Mouse (Mus musculus) right cerebral cortex, postnatal 10 days (tissue): ENCODE results near the gene Mtmr14.
A peak's percentile ranks its signal among the peaks of the same experiment; 100 is the strongest.

Experiments
- DNase-seq, 2 experiments: peaks; one replicate each; pipeline ENCODE4 v3.0.0; 2021; ENCODE audit warnings: low spot score in 2 of 2

The Mtmr14 gene

GRCm38 (mm10) chr6:113237542-113238270 lies at the start of gene Mtmr14:
Gene Mtmr14, plus strand, starts transcription at chr6:113237843.
- peak; percentile 99 for DNase-seq

GRCm38 (mm10) chr6:113193765-113194460 lies 43.7 kb upstream of the Mtmr14 start:
- peak; percentile 66 to 69 for DNase-seq

GRCm38 (mm10) chr6:113194517-113194840 lies 43.2 kb upstream of the Mtmr14 start:
- DNase-seq = no peak

- peak; percentile 69 to 80 for DNase-seq
Measured at GRCm38 (mm10) chr6:113194841-113195595, 42.6 kb upstream of the Mtmr14 start, which contains the start of gene Lhfpl4. Gene Lhfpl4, minus strand, starts transcription at chr6:113195384.

GRCm38 (mm10) chr6:113195596-113195992 lies 42.0 kb upstream of the Mtmr14 start:
- peak; percentile 41 to 56 for DNase-seq

GRCm38 (mm10) chr6:113216280-113216679 lies 21.4 kb upstream of the Mtmr14 start:
- DNase-seq = no peak

GRCm38 (mm10) chr6:113225798-113226197 lies 11.8 kb upstream of the Mtmr14 start:
- DNase-seq = no peak

- no peak for DNase-seq
Measured at GRCm38 (mm10) chr6:113226705-113227104, 10.9 kb upstream of the Mtmr14 start.

- no peak for DNase-seq
Measured at GRCm38 (mm10) chr6:113235141-113235540, 2.5 kb upstream of the Mtmr14 start.

GRCm38 (mm10) chr6:113238442-113238841 lies 799 bp downstream of the Mtmr14 start:
- no peak for DNase-seq

GRCm38 (mm10) chr6:113242753-113243152 lies 5.1 kb downstream of the Mtmr14 start:
- DNase-seq = no peak

- no peak for DNase-seq
Measured at GRCm38 (mm10) chr6:113245585-113245984, 7.9 kb downstream of the Mtmr14 start.

- no peak for DNase-seq
Measured at GRCm38 (mm10) chr6:113250786-113251185, 13.1 kb downstream of the Mtmr14 start.

- no peak for DNase-seq
Measured at GRCm38 (mm10) chr6:113251921-113252320, 14.3 kb downstream of the Mtmr14 start.

- no peak for DNase-seq
Measured at GRCm38 (mm10) chr6:113254899-113255298, 17.3 kb downstream of the Mtmr14 start.

GRCm38 (mm10) chr6:113261174-113261858 lies 23.7 kb downstream of the Mtmr14 start:
- DNase-seq = no peak

- DNase-seq = no peak
Measured at GRCm38 (mm10) chr6:113263531-113263930, 25.9 kb downstream of the Mtmr14 start.

GRCm38 (mm10) chr6:113264429-113264828 lies 26.8 kb downstream of the Mtmr14 start:
- DNase-seq = no peak

GRCm38 (mm10) chr6:113266996-113267655 lies 29.5 kb downstream of the Mtmr14 start:
- DNase-seq = no peak

GRCm38 (mm10) chr6:113267988-113268387 lies 30.3 kb downstream of the Mtmr14 start:
- no peak for DNase-seq

GRCm38 (mm10) chr6:113272365-113272764 lies 34.7 kb downstream of the Mtmr14 start:
- DNase-seq = no peak
